Mouse (Mus musculus) adipocyte (in vitro differentiated cells): ENCODE results near the gene Immp2l.
"Not testable (repeated sequence)": the region's sequence is repeated elsewhere in the genome, so short reads cannot be mapped to it uniquely, and the experiment has no call there.

Experiments used
- DNase-seq: peaks from one replicate; pipeline ENCODE4 v3.0.0-alpha.2; 2016; ENCODE audit warnings: low spot score

Immp2l gene

DNA sequence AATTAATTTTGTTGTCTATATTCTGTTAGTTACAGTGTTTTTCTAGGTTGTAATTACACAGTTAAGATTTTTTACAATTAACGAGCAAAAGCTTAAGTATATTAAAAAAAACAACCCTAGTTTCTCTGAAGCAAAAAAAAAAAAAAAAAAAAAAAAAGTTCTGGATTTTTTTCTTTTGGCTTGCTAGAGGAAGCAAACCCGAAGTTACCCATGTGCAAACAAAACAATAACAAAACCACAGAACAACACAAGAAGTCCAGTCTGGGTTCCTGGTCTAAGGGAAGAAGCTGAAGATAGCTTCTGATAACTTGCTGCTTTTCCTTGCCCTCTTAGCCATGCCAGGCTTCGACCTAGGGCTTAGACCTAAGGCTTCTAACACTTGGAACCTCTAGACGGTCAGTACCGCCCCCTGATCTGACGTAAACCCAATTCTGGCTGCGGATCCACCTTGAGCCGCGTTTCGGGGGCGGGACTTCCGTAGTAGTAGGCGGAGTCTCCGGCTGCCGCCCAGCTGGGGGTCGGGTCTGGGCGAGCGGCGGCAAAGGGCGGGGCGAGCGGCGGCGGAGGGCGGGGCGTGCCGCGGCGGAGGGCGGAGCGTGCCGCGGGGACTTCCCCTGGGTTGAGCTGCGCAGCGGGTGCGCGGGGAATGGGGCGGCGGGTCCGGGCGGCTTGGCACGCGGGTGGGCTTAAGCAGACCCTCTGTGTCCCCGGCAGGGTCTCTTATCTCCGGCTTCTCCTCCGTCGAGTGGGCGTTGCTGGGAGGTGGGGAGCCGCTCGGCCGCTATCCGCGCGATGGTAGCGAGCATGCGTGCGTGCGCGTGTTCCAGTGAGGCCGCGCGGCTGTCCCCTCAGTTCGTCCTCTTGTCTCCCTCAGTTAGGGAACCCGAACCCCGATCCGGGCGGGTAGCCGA is at the start of gene Immp2l:
Gene Immp2l (plus strand): TSS at position 580 of the 911 bp plus-strand sequence.
- DNase-seq: peak; percentile 91

DNA sequence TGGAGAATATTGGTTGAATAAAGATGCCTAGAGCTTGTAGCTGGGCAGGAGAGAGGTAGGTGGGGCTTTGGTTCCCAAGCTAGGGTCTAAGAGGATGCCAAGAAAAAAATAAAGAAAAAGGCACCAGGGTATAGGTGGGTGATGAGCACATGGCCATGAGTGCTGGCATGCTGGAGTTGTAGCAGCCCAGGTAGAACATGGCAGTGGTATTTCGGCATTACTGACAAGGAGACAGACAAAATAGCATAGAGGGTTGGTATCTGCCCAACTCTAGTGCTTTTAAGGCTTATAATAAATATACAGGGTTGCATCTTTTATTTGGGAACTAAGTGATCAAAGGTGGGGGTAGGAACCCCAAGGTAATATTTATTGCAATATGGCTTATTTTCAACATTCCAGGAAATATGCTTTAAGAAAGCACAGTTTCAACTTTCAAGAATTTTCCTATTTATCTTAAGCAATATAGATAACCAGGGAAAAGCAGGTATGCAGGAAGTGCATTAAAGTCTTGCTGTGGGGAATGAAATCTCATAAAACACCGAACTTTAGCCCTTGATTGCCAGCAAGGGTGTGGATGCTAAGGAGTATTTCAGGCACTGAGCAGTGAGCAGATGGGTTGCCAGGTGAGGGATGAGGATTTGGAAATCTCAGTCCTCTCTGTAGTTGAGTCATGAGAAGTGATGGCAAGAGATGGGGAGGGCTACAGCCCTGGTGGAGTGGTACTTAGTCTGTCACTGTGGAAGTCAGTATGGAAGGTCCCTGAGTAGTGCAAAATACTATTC is 45.0 kb upstream of the Immp2l start:
- DNase-seq: no peak

DNA sequence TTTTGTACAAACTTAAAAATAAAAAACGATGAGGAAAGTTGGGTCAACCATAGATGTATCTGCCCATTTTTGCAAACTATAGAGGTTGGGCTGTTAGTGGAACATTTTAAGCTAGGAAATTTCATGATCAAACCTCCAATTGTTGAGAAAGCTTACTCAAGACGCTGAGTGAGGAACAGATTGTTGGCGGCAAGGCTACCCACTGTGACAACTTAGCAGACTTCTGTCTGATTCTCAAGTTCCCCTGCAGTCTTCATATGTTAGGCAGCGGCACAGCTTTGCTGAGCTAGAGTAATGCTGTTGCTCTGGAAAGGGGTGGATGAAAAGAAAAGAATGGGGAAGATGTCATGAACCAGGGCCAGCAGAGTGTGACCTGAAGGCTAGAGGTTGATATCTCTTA is 44.2 kb upstream of the Immp2l start:
- no peak for DNase-seq

DNA sequence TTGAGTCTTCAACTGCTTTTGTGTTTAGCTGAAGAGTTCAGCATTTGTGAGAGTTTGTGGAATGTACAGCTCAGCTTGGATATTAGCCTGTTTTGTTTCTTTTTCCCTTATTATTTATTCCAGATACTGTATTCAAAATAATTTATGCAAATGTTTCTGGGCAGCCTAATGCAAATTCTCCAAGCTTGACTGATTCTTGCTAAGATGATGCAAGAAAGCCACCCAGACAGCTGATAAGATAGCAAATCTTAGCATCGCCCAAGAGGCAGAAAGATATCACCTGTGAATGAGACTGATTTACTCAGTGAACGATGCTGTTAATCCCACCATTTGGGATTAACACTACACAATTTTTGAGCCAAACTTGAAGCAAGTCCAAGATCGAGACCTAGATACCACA is 43.7 kb upstream of the Immp2l start:
- no peak for DNase-seq

DNA sequence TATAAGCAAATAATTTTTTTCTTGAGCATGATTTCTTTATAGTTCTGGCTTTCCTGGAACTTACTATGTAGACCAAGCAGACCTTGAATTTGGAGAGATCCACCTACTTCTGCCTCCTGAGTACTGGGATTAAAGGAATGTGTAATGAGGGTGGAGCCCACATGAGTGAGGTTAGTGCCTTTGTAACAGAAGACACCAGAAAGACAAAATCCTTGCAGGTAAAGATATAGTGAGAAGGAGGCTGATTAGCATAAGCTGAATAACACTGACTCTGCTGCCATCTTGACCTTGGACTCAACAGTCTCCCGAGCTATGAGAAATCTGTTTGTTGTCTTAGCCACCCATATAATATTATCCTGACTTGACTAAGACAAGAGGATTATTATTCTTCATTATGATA is 40.9 kb upstream of the Immp2l start:
- DNase-seq: no peak

DNA sequence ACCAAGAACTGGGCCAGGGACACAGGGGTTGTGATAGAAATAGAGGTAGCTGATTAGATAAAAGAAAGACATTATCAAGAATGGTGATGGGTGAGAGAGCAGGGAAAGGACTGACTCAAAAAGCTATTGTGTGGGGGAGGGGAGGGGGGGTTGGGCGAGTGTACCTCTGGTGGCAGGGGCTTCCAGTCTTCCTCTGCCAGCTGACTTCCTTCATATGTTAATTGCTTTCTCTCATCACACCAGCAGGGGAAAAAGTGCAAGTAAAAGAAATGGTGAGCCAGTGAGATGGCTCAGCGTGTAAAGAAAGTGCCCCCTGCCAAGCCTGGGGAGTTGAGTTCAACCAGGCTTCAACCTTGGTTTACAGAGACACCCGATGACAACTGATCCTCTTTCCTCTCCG is 39.2 kb upstream of the Immp2l start:
- no peak for DNase-seq

DNA sequence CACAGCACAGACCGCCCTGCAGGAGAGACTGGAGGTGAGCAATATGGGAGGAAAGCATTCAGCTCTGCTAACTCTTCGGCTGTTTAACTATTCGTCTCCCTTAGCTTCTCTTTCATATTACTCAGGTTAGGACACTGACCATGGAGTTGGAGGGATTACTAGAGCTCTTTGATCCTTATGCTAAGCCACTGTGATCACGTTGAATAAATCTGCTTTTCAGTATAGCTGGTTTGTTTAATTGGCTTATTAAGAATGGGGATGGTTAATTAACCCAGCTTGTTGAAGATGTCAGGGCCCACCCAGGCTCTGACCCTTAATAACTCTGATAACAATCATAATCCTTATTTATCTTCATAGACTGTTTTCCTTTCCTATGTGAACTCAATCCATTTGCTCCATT is 38.1 kb upstream of the Immp2l start:
- DNase-seq: no peak

DNA sequence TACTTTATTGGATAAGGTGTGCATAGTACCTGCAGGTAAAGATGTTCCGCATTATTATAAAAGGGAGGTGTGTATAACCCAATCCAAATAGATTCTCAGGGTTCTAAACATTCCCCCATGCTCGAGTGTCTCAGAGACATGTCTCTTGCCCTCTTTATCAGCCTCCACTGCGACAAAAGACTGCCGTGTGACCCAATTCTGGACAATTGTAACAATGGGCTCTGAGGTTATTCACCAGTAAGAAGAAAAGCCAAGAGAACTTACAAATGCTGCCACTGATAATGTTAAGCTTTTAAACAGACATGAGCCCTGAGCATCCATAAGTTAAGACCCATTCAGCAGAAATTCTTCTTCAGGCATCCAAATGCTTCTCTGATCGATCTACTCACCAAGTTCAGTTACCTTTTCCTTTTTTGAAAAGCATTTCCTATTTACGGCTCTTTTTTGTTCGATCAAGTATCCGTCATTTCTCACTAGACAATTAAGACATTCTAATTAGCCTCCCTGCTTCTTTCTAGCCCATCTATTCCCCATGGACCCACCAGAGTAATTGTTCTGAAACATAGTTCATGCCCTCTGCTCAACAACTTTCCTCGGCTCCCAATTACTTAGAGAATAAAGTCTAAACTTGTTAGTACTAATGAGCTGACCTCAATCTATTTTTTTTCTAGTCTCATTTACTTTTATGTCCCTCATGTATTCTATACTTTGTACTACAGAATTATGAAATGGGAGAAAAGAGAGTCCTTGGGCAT is 35.4 kb upstream of the Immp2l start:
- no peak for DNase-seq

DNA sequence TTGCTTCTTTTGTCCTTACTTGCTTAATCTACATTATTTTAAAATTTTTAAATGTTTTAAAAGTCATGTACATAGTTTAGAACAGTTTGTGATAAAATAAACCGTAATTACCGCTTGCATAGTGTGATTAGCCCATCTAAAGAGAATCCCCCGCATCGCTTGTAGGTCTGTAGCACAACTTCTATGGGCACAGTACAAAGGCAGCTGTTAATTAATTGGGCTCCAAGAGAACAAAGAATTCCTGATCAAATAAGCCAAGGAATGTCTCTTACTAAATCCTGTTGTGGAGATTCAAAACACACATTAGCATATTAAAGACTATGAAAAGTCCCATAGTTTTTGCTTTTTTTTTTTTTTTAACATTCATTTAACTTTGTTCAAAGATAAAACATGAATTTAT is 32.2 kb upstream of the Immp2l start:
- no peak for DNase-seq

DNA sequence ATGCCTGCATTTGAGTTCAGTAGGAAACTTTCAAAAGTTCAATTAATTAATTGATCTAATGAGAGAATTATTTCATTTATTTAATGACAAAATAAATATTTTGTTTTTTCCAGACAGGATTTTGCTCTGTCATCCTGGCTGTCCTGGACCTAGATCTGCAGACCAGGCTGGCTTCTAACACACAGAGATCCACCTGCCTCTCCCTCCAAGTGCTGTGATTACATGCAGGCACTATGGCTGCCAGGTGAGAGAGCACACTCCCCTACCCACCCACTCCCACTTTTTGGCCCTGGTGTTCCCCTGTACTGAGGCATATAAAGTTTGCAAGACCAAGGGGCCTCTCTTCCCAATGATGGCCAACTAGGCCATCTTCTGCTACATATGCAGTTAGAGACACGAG is 31.7 kb upstream of the Immp2l start:
- not testable (repeated sequence) for DNase-seq

DNA sequence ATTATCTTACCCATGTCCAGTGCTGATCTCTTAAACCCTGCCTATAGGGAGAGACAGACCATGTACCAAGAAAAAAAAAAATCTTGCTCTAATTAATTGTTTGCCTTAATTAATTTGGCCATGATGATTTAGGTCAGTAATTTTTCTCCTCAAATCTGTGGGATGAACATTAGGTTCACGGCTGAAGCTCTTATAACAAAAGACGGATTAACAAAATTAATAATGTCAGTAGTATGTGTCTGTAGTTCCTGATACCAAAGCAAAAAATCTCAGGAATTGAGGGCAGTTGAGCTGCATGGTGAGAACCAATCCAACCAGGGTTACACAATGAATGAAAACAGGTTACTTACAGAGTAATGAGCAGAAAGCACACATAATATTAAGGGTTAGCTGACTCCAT is 29.0 kb upstream of the Immp2l start:
- no peak for DNase-seq

DNA sequence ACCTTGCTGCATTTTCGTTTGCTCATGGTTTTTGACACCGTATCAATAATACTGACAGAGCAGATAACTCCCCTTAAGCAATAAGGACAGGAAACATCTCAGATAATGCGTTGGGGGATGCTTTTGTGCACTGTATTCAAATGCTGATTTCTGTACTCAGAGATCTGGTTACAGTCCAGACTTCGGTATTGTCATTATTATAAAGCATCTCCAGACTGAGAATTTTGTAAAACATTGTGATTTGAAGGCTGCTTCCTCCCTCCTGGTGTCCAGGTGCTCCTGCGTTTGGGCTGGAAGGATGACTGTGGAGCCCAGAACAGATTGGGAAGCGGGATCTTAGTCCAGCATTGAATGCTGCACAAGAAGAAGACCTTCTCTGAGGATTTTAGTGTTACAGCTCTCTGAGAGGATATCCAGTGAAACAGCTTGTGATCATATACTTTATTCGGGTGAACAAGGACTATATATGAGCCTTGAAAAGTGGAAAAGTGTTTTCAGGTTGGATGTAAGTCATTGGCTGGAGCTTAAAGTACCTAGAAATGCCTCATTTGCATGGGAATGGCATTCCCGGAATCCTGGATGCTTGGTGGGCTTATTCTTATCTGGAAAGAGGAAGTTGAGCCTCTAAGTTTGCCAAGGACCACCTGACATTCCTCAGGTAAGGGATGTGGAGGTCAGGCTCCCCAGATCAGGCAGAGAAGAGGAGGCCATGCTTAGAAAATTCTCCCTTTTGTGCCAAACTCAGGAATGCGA is 28.1 kb upstream of the Immp2l start:
- no peak for DNase-seq

DNA sequence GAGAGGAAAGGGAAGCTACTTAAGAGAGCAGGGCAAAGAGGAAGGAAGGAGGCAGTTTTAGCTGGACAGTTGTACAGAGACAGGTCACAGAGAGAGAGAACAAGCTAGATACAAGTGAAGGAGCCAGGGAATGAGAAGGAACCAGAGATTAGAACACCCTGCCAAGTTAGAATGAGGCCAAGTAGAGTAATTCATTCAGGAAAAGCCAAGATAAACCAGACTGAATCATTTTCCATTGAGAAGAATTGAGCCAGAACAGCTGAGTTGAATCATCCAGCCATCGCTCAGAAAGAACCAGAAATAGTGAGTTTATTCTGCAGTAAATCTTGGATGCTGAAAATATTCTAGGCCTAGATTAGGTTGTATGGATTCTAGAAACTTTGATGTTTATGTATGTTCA is 1.4 kb upstream of the Immp2l start:
- peak; percentile 81 for DNase-seq

DNA sequence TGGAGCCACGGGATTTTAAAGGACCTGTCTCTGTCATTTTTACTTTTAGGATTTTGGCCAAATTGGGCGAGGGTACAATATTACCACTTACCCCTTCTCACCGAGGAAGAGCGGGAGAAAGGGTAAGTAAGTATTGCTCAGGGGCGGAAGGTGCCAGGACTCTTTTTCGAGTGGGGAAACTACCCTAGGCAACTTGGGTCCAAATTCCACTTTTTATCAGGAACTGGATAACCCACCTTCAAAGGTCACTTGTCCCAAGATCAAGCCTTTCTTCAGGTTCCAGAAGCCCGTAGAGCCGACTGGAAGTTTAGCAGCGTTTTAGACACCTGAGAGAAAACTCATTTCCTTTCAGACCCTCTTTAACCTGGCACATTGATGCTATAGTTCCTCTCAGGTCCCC is 622 bp downstream of the Immp2l start:
- DNase-seq: no peak

DNA sequence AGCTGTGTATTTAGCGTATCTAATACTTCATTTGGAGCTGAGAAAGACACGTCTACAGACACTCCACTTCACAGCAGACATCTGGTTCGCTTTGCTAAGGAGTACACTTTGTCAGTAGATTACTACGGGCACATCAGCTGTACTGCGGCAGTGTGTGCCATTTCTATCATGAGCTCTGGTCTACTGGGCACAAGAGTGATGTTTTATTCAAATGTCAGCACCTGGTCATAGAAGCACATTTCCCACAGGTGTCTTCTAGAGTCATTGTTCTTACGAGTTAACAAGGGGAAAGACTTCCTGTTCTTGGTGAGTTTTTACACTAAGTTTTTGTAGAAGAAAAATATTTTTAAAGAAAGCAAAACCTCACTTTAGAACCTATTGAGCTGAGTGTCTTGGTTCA is 3.6 kb downstream of the Immp2l start:
- DNase-seq: no peak

DNA sequence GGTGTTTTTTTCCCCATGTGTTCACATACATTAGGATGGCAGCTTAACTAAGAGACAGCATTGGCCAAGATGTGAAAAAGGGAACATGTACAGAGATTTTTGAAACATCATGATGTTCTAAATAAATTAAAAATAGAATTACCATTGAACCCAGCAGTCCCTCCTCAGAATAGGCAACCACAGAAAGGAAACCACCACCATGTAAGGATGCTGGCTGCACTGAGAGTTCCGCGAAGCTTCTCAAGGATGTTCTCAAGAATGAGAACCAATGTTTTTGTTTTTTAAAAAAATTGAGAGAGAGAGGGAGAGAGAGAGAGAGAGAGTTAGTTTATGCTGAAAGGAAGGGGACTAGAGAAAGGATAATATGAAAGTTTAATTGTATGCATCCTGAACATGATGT is 7.2 kb downstream of the Immp2l start:
- no peak for DNase-seq

DNA sequence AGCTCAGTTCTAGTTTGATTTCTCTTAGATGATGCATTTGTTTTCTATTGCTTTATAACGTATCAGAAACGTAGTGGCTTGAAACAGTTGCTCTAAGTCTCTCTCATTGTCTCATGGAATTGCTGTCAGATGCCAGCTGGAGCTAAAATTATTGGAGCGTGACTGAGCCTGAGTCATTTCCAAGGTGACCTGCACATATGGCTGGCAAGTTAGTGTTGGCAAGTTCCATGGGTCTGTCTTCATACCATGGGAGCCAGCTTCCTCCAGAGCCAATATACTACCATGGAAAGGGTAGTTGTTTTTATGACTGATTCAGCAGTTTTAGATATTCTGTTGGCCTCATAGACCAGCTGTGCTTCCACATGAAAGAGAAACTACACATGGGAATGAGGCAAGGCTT is 9.3 kb downstream of the Immp2l start:
- peak; percentile 28 for DNase-seq

DNA sequence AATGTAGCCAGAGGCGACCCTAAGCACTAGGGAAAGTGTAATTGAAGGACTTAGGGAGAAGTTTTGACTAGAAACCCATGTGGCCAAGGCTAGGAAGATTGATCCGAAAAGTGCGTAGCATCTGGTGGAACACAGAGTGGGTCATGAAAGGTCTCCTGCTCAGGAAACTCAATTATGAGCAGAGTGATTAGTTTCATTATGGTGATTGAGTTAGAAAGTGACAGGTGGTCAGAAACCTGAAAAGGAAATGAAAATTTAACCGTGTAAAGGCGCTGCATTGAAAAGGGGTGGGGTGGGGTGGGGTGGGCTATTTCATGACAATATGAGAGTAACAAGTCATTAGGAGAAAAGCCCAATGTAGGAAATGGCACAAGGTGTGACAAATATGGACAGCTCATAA is 15.9 kb downstream of the Immp2l start:
- no peak for DNase-seq

DNA sequence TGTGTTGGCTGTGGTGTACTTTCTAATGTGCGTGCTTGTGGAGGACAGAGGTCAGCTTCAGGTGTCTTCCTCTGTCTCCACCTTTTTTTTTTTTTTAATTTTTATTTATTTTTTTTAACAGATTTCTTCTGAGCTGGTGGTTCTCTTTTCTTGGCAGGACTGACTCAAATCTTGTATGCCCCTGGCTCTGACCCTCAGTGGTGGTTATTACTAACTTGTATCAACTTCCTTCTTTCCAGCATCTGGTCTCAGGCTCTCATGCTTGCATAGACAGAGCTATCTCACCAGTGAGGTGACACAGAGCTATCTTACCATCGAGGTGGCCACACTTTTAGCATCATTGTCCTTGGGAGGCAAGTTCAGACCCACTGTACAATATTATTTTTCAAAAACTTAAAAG is 17.8 kb downstream of the Immp2l start:
- no peak for DNase-seq

DNA sequence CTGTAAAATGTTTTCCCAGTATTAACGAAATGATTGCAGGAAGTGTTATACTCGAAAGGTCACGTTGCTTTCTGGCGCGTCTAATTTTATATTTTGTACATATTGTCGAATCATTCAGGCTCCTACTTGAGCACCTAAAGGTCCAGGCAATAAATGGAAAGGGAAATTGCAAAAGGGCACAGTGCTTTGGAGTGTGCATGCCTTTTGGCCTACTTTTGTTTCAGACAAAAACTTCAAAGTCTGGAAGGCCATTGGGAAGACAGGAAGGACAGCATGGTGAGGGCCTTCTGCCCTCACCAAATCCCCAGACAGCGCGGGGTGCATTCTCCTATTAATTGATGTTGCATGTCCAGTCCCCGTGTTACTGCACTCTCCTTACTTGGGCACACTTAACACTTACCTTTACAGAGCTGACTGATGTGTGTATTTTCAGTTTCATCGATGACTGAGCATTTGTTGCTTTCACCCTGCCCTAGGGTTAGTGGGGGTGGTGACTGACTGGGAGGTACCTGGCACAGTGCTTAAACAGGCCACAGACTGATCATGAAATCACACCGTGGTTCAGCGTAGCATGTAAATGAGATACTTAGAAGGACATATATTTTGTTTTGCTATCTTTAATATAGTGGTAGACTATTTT is 20.7 kb downstream of the Immp2l start:
- DNase-seq: no peak

DNA sequence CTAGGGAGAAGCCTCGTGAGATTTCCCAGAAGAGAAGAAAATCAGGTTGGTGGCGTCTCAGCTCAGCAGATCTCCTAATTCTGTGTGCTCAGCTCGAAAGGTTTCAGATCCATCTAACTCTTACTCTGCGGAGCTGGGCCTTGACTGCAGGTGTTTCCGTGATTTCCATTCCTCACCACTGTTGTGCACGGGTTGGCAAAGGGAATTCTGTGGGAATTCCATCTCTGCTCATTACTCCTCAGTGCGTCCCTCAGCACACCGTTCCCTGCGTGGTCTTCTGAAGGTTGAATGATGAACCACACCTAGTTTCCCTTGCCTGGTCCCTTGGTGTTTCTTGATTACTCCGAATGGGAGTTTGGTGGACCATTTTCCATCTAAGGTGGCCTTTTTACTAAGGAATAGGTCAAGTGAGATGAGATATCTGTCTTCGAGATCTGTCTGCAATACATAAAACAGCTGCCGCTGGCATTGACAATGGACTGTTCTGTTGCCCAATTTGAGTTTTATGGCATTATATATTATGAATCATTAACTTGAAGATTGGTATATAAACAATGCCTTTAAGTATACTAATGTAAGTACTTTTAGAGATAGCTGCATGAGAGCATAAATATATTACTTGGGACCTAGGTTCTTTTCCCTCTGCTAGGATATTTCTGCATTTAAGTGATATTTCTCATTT is 23.3 kb downstream of the Immp2l start:
- no peak for DNase-seq
